Comparison of ENCODE assay signal across 26 mouse cellular contexts in genomic region chr4:105560781-105561180, GRCm38 (mm10).
DNase-seq lines count a peak whose midpoint lies in the region; ATAC-seq and TF ChIP-seq lines count a peak whose summit lies in the region.
"Had no signal": no experiment of that assay in that cellular context is flagged by ENCODE, and none has a peak within 500 bp of the region (broad histone marks: within the 10 kb centered on the region; RNA-seq: fewer than 3 reads in every experiment).

No protein-coding gene starts in this region.

- H3K4me3 ChIP-seq in liver, adult 2 months (ENCODE audit: insufficient read depth, low read depth, low read length): no peak overlapping the region
- H3K4me3 ChIP-seq in liver, embryonic 12.5 days: no peak overlapping the region
- H3K4me3 ChIP-seq in intestine, postnatal 0 days (ENCODE audit: low read depth, low read length): no peak overlapping the region
- H3K4me3 ChIP-seq: embryonic facial prominence, embryonic 10.5 days; embryonic facial prominence, embryonic 13.5 days; erythroblast, embryonic 14.5 days; forebrain, embryonic 12.5 days; heart, adult 2 months; heart, embryonic 10.5 days; hindbrain, embryonic 12.5 days had no signal

- no peaks in the 10 kb centered on the region for H3K36me3 ChIP-seq in liver, adult 2 months (ENCODE audit: control insufficient read depth, insufficient read depth, low read length)
- H3K36me3 ChIP-seq in liver, embryonic 12.5 days: no peaks in the 10 kb centered on the region
- H3K36me3 ChIP-seq in intestine, postnatal 0 days (ENCODE audit: control insufficient read depth, insufficient read depth): no peaks in the 10 kb centered on the region
- H3K36me3 ChIP-seq: embryonic facial prominence, embryonic 10.5 days; embryonic facial prominence, embryonic 13.5 days; forebrain, embryonic 12.5 days; heart, embryonic 10.5 days; hindbrain, embryonic 12.5 days had no signal

- 44% methylated on average over 3 of the region's 3 CpGs for WGBS in liver, adult 2 months
- WGBS in liver, embryonic 12.5 days (ENCODE audit: insufficient replicate concordance): 63% methylated on average over 3 of the region's 3 CpGs
- 52% methylated on average over 3 of the region's 3 CpGs for WGBS in intestine, postnatal 0 days

- H3K79me2 ChIP-seq in liver, adult 2 months (ENCODE audit: control insufficient read depth, insufficient read depth, low read length): no peaks in the 10 kb centered on the region

- H3K4me2 ChIP-seq in liver, embryonic 12.5 days: no peak overlapping the region
- no peak overlapping the region for H3K4me2 ChIP-seq in intestine, postnatal 0 days (replicated peaks; ENCODE audit: low read depth)
- H3K4me2 ChIP-seq: embryonic facial prominence, embryonic 13.5 days; forebrain, embryonic 12.5 days; hindbrain, embryonic 12.5 days had no signal

- ATAC-seq in liver, embryonic 12.5 days: no peak
- ATAC-seq in intestine, postnatal 0 days: no peak
- ATAC-seq: CD4-positive, CD25-positive, alpha-beta regulatory T cell, adult 4 months; forebrain, embryonic 16.5 days; hindbrain, embryonic 16.5 days; inflammation-experienced regulatory T-cells, adult 6 months; intestine, embryonic 16.5 days had no signal

- no peak overlapping the region for H3K27ac ChIP-seq in liver, adult 2 months (replicated peaks; ENCODE audit: insufficient read depth, low read depth, low read length)
- no peak overlapping the region for H3K27ac ChIP-seq in liver, embryonic 12.5 days
- no peak overlapping the region for H3K27ac ChIP-seq in intestine, postnatal 0 days (ENCODE audit: low read depth, low read length)
- H3K27ac ChIP-seq: embryonic facial prominence, embryonic 10.5 days; embryonic facial prominence, embryonic 13.5 days; forebrain, embryonic 12.5 days; heart, adult 2 months; heart, embryonic 10.5 days; hindbrain, embryonic 12.5 days had no signal

- no peak for TF ChIP-seq POLR2A in liver, adult 2 months (IDR thresholded peaks at IDR 0.05; ENCODE audit: extremely low read depth, insufficient read depth, low read length)

- no peaks in the 10 kb centered on the region for H3K4me1 ChIP-seq in liver, adult 2 months (ENCODE audit: control insufficient read depth, insufficient read depth, low read length)
- no peaks in the 10 kb centered on the region for H3K4me1 ChIP-seq in liver, embryonic 12.5 days
- no peaks in the 10 kb centered on the region for H3K4me1 ChIP-seq in intestine, postnatal 0 days (replicated peaks; ENCODE audit: control insufficient read depth, insufficient read depth, low read length)
- H3K4me1 ChIP-seq: embryonic facial prominence, embryonic 13.5 days; forebrain, embryonic 12.5 days; heart, embryonic 10.5 days had no signal

- peak; percentile 54 for DNase-seq in adrenal gland, adult 2 months
- no peak for DNase-seq in adrenal gland, postnatal 4 days (ENCODE audit: low spot score in 2 of 2)
- peak; percentile 28 for DNase-seq in liver, adult 2 months (ENCODE audit: extremely low read depth, low read depth, low spot score)
- DNase-seq in adrenal gland, postnatal 14 days: peak; percentile 67
- no peak for DNase-seq in ovary, adult 18-20 months (ENCODE audit: low spot score)
- DNase-seq: cerebellum, adult 11-12 months; cerebellum, adult 8-10 months; cerebellum, postnatal 10 days; cerebellum, postnatal 36 days; embryo, embryonic 11 days; gastrocnemius, postnatal 10 days; gastrocnemius, postnatal 36 days; heart, adult 2 months had no signal

- no peaks in the 10 kb centered on the region for H3K9me3 ChIP-seq in liver, embryonic 12.5 days (replicated peaks)
- H3K9me3 ChIP-seq in intestine, postnatal 0 days (ENCODE audit: control insufficient read depth): no peaks in the 10 kb centered on the region
- H3K9me3 ChIP-seq: embryonic facial prominence, embryonic 10.5 days; embryonic facial prominence, embryonic 13.5 days; forebrain, embryonic 12.5 days; heart, embryonic 10.5 days; hindbrain, embryonic 12.5 days had no signal

- H3K27me3 ChIP-seq in liver, adult 2 months (ENCODE audit: control insufficient read depth, insufficient read depth, low read length): no peaks in the 10 kb centered on the region
- H3K27me3 ChIP-seq in liver, embryonic 12.5 days (replicated peaks): no peaks in the 10 kb centered on the region
- no peaks in the 10 kb centered on the region for H3K27me3 ChIP-seq in intestine, postnatal 0 days (replicated peaks; ENCODE audit: control insufficient read depth, insufficient read depth, low read length)
- H3K27me3 ChIP-seq: embryonic facial prominence, embryonic 13.5 days; forebrain, embryonic 12.5 days; hindbrain, embryonic 12.5 days had no signal

- no peak overlapping the region for H3K9ac ChIP-seq in liver, adult 2 months (ENCODE audit: low read depth, low read length)
- no peak overlapping the region for H3K9ac ChIP-seq in liver, embryonic 12.5 days
- no peak overlapping the region for H3K9ac ChIP-seq in intestine, postnatal 0 days (ENCODE audit: low read depth, low read length)
- H3K9ac ChIP-seq: embryonic facial prominence, embryonic 13.5 days; forebrain, embryonic 12.5 days; hindbrain, embryonic 12.5 days had no signal

- no peak for TF ChIP-seq CTCF in liver, adult 2 months (IDR thresholded peaks at IDR 0.05; ENCODE audit: low read depth, low read length)
- no peak for TF ChIP-seq CTCF in intestine, postnatal 0 days (IDR thresholded peaks at IDR 0.05; ENCODE audit: low read depth)

Comparison
In these comparisons a context has a peak if more than half of its experiments do, and no peak if none do; other contexts are left out.
1. DNase-seq: peak in adrenal gland, adult 2 months (single experiment), liver, adult 2 months (single experiment) and adrenal gland, postnatal 14 days (single experiment); none in adrenal gland, postnatal 4 days (0 of 2) and ovary, adult 18-20 months (single experiment).